Mouse (Mus musculus): ENCODE data around the gene Hcrtr2.
A peak's percentile ranks its signal among the peaks of the same experiment; 100 is the strongest.

Hcrtr2 gene

GRCm38 (mm10) chr9:76234899-76235298, 88.8 kb downstream of the Hcrtr2 start:
- DNase-seq: no peak

DNA sequence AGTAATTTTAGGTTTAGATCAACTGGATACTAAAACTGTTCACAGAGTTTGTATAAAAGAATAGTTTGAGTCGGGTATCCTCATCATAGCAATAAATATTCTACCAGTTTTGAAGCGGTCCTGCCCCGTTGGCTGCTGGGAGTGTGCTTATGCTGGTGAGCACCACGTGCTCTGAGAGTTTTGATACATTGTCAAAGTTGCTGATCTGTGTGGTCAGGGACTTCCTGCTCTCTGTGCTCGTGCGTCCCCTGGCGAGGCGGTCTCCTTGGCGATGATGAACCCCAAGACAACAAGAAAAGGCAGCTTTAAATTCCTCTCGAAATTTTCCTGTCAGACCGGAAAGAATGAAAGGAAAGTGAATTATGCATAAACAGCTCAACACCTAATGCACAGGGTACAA, 93.3 kb downstream of the Hcrtr2 start:
- peak; percentile 1 for DNase-seq

- DNase-seq: no peak
Measured at GRCm38 (mm10) chr9:76217178-76217975, 106.3 kb downstream of the Hcrtr2 start.

GRCm38 (mm10) chr9:76214678-76215077, 109.0 kb downstream of the Hcrtr2 start:
- DNase-seq: no peak

GRCm38 (mm10) chr9:76213557-76213956, 110.1 kb downstream of the Hcrtr2 start, which contains the start of gene Gfral:
TSS of gene Gfral (minus strand) at chr9:76213657.
- DNase-seq: no peak

- DNase-seq: no peak
Measured at GRCm38 (mm10) chr9:76196917-76197316, 126.7 kb downstream of the Hcrtr2 start.

DNA sequence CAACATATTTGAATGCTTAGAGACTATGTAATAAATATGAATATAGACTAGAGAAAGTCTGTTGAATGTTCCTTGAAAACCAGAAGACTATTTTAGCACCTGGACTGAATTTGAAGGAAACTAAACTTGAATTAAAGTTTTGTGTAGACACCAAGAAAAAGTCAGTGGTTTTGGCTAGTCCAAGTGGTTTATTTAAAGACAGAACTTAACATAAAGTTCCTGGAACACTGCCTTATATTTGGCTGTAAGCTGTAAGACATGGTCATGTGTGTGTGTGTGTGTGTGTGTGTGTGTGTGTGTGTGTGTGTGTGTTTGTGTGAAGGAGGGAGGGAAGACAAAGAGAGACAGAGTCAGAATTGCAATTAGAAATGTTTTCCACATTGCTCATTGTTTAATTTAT, 144.4 kb downstream of the Hcrtr2 start:
- DNase-seq: no peak
